Mouse (Mus musculus) heart, postnatal 0 days (tissue): ENCODE data around the gene Asic2.

Source experiments
- CTCF ChIP-seq: IDR thresholded peaks from 2 replicates; pipeline ENCODE4 v1.5.1; 2016; ENCODE audit warnings: antibody characterized with exemption, control low read depth, low read depth
- EP300 ChIP-seq: IDR thresholded peaks from 2 replicates; pipeline ENCODE4 v1.6.1; 2016; ENCODE audit warnings: antibody characterized with exemption, low read depth

- TF ChIP-seq CTCF (no peak), EP300 (no peak)
These were observed 13.9 kb downstream of the Asic2 start for GRCm38 (mm10) chr11:81954398-81954797.
